Mouse (Mus musculus) inflammation-experienced regulatory T-cells, adult 6 months (primary cell): Measurements from ENCODE around the gene Carns1. TPM values are rescaled to one million over a fixed set of nuclear protein-coding genes. Genes with fewer than 3 reads are reported as not detected.
A peak's percentile ranks its signal among the peaks of the same experiment; 100 is the strongest.
"Not testable (repeated sequence)": the region's sequence is repeated elsewhere in the genome, so short reads cannot be mapped to it uniquely, and the experiment has no call there.

ENCODE experiments used
- ATAC-seq: one replicate; pipeline ENCODE4 v1.8.0; 2017
- polyA plus RNA-seq, 3 experiments: library from polyadenylated mRNA; unstranded; fragments of 100-300 nt; shearing (Covaris generic); gene quantifications; one replicate each; pipeline ENCODE4 v1.2.1; 2017

Gene Carns1
- polyA plus RNA-seq, 3 experiments from 2014 or later, result 5.2 to 12.9 (median 11.9) TPM

DNA sequence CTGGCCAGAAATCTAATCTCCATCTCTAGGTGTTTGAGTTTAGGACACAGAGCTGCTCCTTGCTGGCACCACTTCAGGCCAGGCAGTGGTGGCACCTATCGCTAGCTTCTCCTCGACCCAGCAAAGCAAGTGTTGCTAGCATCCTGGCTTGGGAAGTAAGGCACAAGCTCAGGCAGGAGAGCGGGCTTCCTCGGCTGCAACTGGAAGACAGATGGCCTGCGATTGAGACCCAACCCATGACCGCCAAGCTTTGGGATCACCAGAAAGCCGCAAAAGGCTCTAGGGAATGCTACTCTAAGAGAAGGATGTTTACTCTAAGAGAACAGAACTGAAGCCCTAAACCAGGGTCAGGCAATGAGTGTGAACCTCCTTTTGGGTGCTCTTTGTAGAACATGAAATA lies 45.8 kb downstream of the Carns1 start:
- ATAC-seq, result no peak

DNA sequence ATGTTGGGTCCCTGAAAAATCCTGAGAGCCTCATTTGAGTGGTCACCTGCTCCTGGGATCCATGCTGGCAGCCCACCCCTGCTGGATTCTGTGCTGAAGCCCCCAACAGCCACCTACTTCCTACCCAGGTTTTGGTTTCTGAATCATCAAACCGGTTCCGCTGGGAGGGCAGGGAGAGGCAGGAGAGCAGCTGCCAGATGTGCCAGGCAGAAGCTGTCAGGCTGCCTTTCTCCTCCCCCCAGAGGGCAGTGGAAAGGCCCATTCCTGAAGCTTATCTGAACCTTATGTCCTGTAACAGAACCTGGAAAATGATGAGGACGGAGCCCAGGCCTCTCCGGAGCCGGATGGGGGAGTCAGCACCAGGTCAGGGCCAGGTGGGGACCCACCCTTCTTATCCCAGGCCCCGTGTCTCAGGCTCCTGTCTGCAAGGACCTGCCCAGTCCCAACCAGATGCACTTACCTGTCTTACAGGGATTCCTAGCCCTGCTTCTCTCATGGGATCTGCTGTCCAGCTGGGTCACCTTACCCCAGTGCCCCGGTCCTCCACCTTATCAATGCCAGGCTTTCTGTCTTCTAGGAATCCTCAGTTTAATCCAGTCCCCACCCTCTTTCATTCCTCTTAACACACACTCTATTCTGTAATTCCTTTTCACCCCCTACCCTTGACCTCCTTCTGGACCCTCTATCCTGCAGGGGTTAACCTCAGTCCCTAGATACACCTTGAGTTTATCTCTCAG lies 48.4 kb downstream of the Carns1 start:
- no peak for ATAC-seq

- peak; percentile 75 for ATAC-seq
Measured at GRCm38 (mm10) chr19:4125741-4126696, 49.3 kb downstream of the Carns1 start, which contains the start of gene Aip. Gene Aip (minus strand): TSS chr19:4125858.

- not testable (repeated sequence) for ATAC-seq
Measured at GRCm38 (mm10) chr19:4125268-4125667, 50.0 kb downstream of the Carns1 start.

DNA sequence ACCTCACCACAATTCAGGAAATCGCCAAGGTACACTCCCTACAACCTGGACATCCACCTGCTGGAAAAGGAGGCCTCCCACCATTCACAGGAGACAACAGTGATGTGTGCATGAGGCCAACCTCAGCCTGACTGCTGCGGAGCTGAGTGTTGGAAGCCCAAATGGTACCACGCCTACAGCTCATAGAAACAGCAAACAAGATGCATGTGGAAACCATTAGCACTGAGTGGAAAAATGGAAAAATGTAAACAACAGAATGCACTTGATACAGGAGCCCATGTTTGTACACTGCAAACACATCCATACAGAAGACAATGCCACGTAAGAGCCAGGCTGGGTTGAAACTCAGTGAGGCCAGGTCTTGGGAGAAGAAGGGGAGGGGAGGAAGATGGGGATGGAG lies 50.8 kb downstream of the Carns1 start:
- no peak for ATAC-seq

DNA sequence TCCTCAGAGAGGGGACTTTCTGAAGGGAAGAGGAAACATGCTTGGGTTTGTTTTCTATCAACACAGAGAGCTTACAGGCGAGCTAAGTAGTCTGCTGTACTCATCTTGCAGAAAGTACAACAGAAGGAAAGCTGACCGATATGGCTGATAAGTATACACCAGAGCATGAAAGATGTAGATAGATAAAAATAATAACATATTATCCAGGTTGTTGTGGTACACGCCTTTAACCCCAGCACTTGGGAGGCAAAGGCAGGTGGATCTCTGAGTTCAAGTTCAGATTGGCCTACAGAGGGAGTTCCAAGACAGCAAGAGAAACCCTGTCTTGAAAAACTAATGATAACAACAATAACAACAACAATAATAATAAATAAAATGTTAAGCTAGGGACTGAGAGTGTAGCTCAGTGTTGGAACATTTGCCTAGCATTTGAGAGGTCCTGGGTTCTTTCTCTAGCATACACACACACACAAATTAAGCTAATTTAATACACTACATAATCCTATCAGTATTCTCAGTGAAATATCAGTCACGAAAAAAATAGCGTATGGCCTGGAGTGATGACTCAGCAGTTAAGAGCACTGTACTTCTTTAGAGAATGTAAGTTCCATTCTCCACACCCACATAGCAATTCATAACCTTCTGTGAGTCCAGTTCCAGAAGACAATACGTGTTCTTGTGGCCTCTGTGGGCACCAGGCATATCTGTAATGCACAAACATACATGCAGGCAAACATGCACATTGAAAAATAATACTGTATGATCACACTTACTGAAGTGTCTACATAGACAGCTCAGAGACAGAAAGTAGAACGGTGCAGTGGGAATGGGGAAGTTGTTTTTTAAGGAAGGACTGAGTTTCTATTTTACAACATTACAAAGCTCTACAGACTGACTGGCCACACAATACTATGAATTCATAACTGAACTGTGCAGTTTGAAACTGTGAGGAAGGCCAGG lies 52.6 kb downstream of the Carns1 start:
- no peak for ATAC-seq

DNA sequence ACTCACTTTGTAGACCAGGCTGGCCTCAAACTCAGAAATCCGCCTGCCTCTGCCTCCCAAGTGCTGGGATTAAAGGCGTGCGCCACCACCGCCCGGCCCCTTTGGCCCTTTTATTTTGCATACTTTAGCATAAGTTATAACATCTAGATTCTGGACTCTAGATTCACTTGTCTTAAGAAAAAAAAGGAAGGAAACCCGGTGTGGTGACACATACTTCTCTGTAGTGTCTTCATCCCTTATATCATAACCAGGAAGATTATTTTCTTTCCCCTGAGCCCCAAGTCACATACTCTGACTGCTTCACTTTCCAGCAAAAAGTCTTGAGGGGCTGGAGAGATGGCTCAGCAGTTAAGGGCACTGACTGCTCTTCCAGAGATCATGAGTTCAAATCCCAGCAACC lies 53.4 kb downstream of the Carns1 start:
- ATAC-seq, result not testable (repeated sequence)

DNA sequence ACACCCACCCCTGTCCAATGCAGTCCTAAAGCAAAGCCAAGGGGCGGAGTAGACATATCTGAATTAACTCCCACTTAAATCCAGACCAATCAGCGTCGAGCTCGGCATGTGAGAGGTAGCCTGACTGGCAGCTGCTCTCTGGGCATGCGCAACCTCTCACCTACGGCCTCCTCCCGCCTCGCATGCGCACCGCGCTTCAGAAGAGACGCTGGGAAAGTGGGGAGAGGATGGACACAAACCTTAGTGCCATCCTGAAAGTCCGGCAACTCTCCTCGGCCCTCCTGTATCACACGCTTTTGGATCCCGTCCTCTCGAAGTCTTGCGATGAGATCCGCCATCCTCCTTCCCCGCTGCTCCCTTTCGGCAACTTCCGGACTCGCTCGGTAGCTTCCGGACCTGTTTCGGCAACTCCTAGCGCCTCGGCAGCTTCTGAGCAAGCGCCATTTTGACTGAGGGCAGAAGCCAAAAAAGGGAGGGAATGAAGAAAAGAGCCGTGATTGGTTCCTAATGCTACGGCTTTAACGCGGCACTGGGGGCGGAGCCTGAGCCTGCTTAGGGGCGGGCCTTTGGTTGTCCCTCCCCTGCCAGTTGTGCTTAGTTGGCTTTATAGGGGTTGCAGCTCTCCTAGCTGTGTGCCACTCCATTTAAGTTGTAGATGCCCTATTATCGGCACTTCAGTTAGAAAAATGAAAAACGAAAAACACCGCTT lies 54.0 kb downstream of the Carns1 start:
- ATAC-seq, result peak; percentile 62

GRCm38 (mm10) chr19:4120496-4120895 lies 54.8 kb downstream of the Carns1 start:
- ATAC-seq, result no peak

- ATAC-seq, result peak; percentile 79
Measured at GRCm38 (mm10) chr19:4119716-4120487, 55.4 kb downstream of the Carns1 start.

- no peak for ATAC-seq
Measured at GRCm38 (mm10) chr19:4118350-4118749, 56.9 kb downstream of the Carns1 start.

GRCm38 (mm10) chr19:4117006-4117405 lies 58.3 kb downstream of the Carns1 start:
- ATAC-seq, result no peak

DNA sequence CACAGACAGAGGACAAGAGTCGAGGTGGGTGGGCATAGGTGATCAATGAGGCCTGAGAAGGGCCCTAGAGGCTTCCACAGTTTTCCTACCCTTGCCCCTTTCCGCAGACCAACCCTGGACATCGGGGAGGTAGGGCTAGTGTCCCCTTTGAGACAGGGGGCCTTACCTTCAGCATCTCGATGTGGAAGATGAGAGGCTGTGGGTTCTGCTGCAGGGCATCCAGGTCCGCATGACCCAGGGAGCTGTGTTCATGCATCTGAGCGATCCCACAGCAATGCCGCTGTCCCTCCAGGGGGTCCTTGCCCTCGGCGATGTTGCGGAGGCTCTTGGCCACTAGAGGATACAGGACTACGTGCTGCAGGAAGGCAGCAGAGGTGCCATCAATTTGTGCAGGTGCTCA lies 59.5 kb downstream of the Carns1 start:
- ATAC-seq, result no peak

- ATAC-seq, result no peak
Measured at GRCm38 (mm10) chr19:4115144-4115543, 60.1 kb downstream of the Carns1 start.

- no peak for ATAC-seq
Measured at GRCm38 (mm10) chr19:4114551-4114950, 60.7 kb downstream of the Carns1 start.

Other genes with a start within 250 kb of the Carns1 start
- gene Aldh3b1, start 245.7 kb downstream of the Carns1 start, polyA plus RNA-seq, result under 1 TPM in 1 of 3 experiments, not detected in 2; 0.36 TPM
- 10 to 100 TPM; 23.5 to 38.0 (median 26.2) TPM for gene Unc93b1, start 240.3 kb downstream of the Carns1 start, polyA plus RNA-seq
- not detected for gene Aldh3b3, start 216.8 kb downstream of the Carns1 start, polyA plus RNA-seq
- gene Aldh3b2, start 203.2 kb downstream of the Carns1 start, polyA plus RNA-seq, result not detected
- 1 to 10 TPM in 2 of 3 experiments, under 1 TPM in 1; 0.73 to 2.3 (median 2.2) TPM for gene Acy3, start 188.9 kb downstream of the Carns1 start, polyA plus RNA-seq
- not detected for gene Tbx10, start 182.7 kb downstream of the Carns1 start, polyA plus RNA-seq
- 10 to 100 TPM; 10.3 to 16.2 (median 15.9) TPM for gene Nudt8, start 174.9 kb downstream of the Carns1 start, polyA plus RNA-seq
- gene Gm49405, start 174.9 kb downstream of the Carns1 start, polyA plus RNA-seq, result under 1 TPM; 0.16 to 0.99 (median 0.44) TPM
- gene Doc2g, start 172.2 kb downstream of the Carns1 start, polyA plus RNA-seq, result 1 to 10 TPM in 2 of 3 experiments, under 1 TPM in 1; 0.31 to 2.8 (median 1.6) TPM
- gene Ndufv1, start 162.7 kb downstream of the Carns1 start, polyA plus RNA-seq, result 100 to 1,000 TPM; 104 to 136 (median 114) TPM
- gene Gstp1, start 137.5 kb downstream of the Carns1 start, polyA plus RNA-seq, result 100 to 1,000 TPM; 417 to 553 (median 508) TPM
- gene Gstp2, start 129.5 kb downstream of the Carns1 start, polyA plus RNA-seq, result 10 to 100 TPM in 1 of 3 experiments, 1 to 10 TPM in 1, under 1 TPM in 1; 0.72 to 12.0 (median 5.0) TPM
- gene Gstp3, start 115.9 kb downstream of the Carns1 start, polyA plus RNA-seq, result 100 to 1,000 TPM; 178 to 293 (median 197) TPM
- gene Cabp2, start 93.9 kb downstream of the Carns1 start, polyA plus RNA-seq, result not detected
- gene Cdk2ap2, start 78.3 kb downstream of the Carns1 start, polyA plus RNA-seq, result 100 to 1,000 TPM; 329 to 406 (median 406) TPM
- gene Pitpnm1, start 75.5 kb downstream of the Carns1 start, polyA plus RNA-seq, result 100 to 1,000 TPM in 1 of 3 experiments, 10 to 100 TPM in 2; 80.6 to 147 (median 88.8) TPM
- gene Aip, start 49.6 kb downstream of the Carns1 start, polyA plus RNA-seq, result 100 to 1,000 TPM; 171 to 228 (median 197) TPM
- gene Gpr152, start 35.7 kb downstream of the Carns1 start, polyA plus RNA-seq, result under 1 TPM in 1 of 3 experiments, not detected in 2; 0.22 TPM
- gene Cabp4, start 31.4 kb downstream of the Carns1 start, polyA plus RNA-seq, result 1 to 10 TPM in 1 of 3 experiments, under 1 TPM in 2; 0.91 to 1.1 (median 0.97) TPM
- 100 to 1,000 TPM; 228 to 269 (median 241) TPM for gene Coro1b, start 26.9 kb downstream of the Carns1 start, polyA plus RNA-seq
- gene Ptprcap, start 21.9 kb downstream of the Carns1 start, polyA plus RNA-seq, result 100 to 1,000 TPM; 802 to 889 (median 855) TPM
- 10 to 100 TPM; 26.3 to 35.3 (median 30.1) TPM for gene Rps6kb2, start 12.1 kb downstream of the Carns1 start, polyA plus RNA-seq
- gene Tbc1d10c, start 15.8 kb upstream of the Carns1 start, polyA plus RNA-seq, result 100 to 1,000 TPM; 608 to 658 (median 621) TPM
- gene Ppp1ca, start 16.6 kb upstream of the Carns1 start, polyA plus RNA-seq, result 1,000 to 10,000 TPM in 1 of 3 experiments, 100 to 1,000 TPM in 2; 808 to 1,210 (median 823) TPM
- gene Rad9a, start 26.2 kb upstream of the Carns1 start, polyA plus RNA-seq, result 10 to 100 TPM; 43.6 to 63.0 (median 59.1) TPM
- gene Clcf1, start 38.8 kb upstream of the Carns1 start, polyA plus RNA-seq, result 10 to 100 TPM; 13.4 to 51.6 (median 33.9) TPM
- gene AC109138.7, start 38.9 kb upstream of the Carns1 start, polyA plus RNA-seq, result not detected
- 100 to 1,000 TPM in 2 of 3 experiments, 10 to 100 TPM in 1; 96.4 to 134 (median 118) TPM for gene Pold4, start 56.4 kb upstream of the Carns1 start, polyA plus RNA-seq
- 10 to 100 TPM in 2 of 3 experiments, 1 to 10 TPM in 1; 9.6 to 14.5 (median 13.6) TPM for gene Ssh3, start 93.7 kb upstream of the Carns1 start, polyA plus RNA-seq
- gene Ankrd13d, start 107.7 kb upstream of the Carns1 start, polyA plus RNA-seq, result 1 to 10 TPM in 2 of 3 experiments, under 1 TPM in 1; 0.87 to 3.0 (median 2.3) TPM
- 10 to 100 TPM; 81.3 to 90.8 (median 85.9) TPM for gene Grk2, start 130.7 kb upstream of the Carns1 start, polyA plus RNA-seq
- gene Kdm2a, start 222.8 kb upstream of the Carns1 start, polyA plus RNA-seq, result 10 to 100 TPM; 67.5 to 97.8 (median 86.3) TPM